Mouse (Mus musculus): ENCODE measurements around the gene Pde1a. TPM values are rescaled to one million over a fixed set of nuclear protein-coding genes. Genes with fewer than 3 reads are reported as not detected.

The Pde1a gene
- polyA plus RNA-seq, 1 experiment: 3.1 TPM

DNA sequence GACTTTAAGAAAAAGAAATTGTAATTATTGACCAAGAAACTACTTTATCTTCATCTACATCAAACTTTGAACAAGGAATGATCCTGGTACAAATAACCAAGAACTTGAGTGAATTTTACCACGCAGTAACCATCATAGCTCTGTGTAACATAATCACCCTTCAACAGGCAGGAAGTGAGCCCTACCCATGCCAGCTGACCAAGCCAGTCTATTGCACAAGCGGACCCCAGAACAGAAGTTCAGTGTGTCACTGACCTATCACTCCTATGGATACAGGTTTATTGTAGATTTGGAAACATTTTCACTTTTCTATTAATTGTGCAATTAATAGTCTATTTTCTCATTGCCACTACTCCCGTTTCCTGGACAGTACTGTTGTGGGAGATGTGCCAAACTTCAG, 3.4 kb upstream of the Pde1a start:
- no peak for DNase-seq
- Histone ChIP-seq H3K4me1 (ENCODE audit: control insufficient read depth, insufficient read depth, low read length) (no peaks in the 10 kb centered on the region; the same call in 1 of the 2 replicates), H3K4me3 (replicated peaks; ENCODE audit: extremely low read depth, low read depth, low read length) (no peak overlapping the region)
- TF ChIP-seq POLR2A (IDR thresholded peaks at IDR 0.05; ENCODE audit: borderline replicate concordance, extremely low read depth, low read depth, low read length): no peak
- TF ChIP-seq CTCF (IDR thresholded peaks at IDR 0.05; ENCODE audit: insufficient read depth, low read length): no peak
- 68% methylated on average over 3 of the region's 3 CpGs for WGBS

DNA sequence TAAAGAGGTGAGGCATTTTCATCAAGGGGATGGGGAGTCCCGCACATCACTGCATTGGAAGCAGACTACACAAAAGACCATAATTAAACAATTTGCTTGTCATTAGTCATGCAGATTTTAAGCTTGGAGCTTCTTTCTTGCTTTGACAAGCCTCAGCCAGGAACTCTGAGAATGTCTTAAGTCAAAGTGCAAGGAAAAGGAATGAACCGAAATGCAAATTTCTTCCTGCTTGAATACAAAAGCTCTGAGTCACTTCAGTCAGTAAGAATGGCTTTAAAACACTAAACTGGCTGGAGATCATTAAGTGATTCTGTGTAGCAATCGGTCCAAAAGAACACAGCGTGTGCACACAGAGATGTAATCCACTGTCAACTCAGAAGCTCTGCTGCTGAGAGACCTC, 2.6 kb downstream of the Pde1a start:
- Histone ChIP-seq H3K4me1 (ENCODE audit: control insufficient read depth, insufficient read depth, low read length) (no peaks in the 10 kb centered on the region; the same call in 1 of the 2 replicates), H3K4me3 (replicated peaks; ENCODE audit: extremely low read depth, low read depth, low read length) (no peak overlapping the region)
- 53% methylated on average over 4 of the region's 4 CpGs for WGBS
- no peak for TF ChIP-seq CTCF (IDR thresholded peaks at IDR 0.05; ENCODE audit: insufficient read depth, low read length)
- no peak for TF ChIP-seq POLR2A (IDR thresholded peaks at IDR 0.05; ENCODE audit: borderline replicate concordance, extremely low read depth, low read depth, low read length)
- no peak for DNase-seq

DNA sequence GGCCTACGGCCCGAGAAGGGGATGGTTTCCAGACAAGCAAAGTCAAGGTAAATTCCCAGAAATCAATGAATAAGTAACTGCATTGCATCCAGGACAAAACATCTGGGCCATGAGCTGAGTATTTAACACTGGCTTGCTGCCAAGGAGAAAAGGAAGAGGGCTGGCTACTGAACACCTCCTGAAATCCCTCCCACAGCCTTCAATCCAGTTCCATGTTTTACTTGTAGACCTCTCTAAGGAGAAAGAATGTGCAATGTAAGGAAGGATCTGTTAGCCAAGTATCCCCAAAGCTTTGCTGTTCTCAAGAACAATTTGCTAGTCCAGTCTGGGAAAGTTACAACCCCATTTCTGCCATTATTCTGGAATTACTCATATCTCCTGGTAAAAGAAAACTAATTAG, 42.4 kb downstream of the Pde1a start:
- no peak for TF ChIP-seq CTCF (IDR thresholded peaks at IDR 0.05; ENCODE audit: insufficient read depth, low read length)
- no peak for TF ChIP-seq POLR2A (IDR thresholded peaks at IDR 0.05; ENCODE audit: borderline replicate concordance, extremely low read depth, low read depth, low read length)
- Histone ChIP-seq H3K4me1 (ENCODE audit: control insufficient read depth, insufficient read depth, low read length) (no peaks in the 10 kb centered on the region), H3K4me3 (replicated peaks; ENCODE audit: extremely low read depth, low read depth, low read length) (no peak overlapping the region)
- 80% methylated on average over 2 of the region's 2 CpGs for WGBS
- no peak for DNase-seq

DNA sequence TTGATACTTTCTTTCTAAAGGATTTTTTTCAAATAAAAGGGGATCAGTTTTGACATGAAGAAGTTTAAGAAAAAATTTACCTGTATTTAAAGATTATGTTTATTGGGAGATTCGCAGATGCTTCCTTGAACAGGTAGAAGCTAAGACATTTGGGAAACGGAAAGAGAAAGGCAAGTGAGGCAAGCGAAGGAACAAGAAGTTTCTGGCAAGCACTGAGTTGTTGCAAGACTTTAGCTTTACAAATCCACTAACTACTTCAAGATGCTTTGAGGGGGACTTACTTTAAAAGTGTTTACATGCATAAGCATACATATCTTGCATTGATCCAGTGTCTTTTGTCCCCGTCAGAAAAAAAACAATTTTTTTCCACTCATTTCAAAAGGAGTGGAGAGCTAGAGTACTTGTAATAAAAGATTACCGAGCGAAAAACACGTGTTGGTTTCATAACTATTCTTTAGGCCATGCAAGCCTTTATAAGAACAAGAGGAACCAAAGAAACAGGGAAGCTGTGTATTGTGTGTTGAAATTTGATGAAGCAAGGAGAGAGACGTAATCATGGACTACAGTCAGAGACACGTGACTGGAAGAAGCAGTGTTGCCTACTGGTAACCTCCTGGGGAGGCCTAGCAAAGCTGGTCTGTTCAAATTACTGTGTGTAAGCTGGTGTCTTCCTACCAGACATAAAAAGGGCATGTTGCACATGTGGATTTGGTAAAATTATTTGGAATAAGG, 49.0 kb downstream of the Pde1a start:
- 71% methylated on average over 9 of the region's 9 CpGs for WGBS
- no peak for DNase-seq
- no peak overlapping the region for H3K4me3 ChIP-seq (replicated peaks; ENCODE audit: extremely low read depth, low read depth, low read length)

DNA sequence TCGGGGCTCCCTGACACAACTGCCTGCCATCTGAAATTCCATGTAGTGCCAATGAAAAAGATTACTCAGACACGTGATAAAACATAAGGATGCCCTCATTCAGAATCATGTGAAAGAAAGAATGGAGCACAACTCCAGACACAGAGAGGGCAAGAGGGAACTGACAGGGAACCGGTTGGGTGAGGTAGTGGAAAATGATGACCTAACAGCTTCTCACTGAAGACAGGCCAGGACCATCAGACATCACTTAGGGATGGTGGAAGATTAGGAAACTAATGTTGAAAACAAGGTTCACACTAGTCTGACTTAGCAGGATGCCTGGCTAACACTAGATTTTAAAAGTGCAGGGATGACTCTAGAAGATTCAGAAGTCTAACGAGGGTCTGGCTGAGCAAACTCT, 49.6 kb downstream of the Pde1a start:
- no peak for TF ChIP-seq POLR2A (IDR thresholded peaks at IDR 0.05; ENCODE audit: borderline replicate concordance, extremely low read depth, low read depth, low read length)
- no peak for TF ChIP-seq CTCF (IDR thresholded peaks at IDR 0.05; ENCODE audit: insufficient read depth, low read length)
- DNase-seq: no peak
- H3K4me3 ChIP-seq (replicated peaks; ENCODE audit: extremely low read depth, low read depth, low read length): no peak overlapping the region
- WGBS: 78% methylated on average over 4 of the region's 4 CpGs
- no peaks in the 10 kb centered on the region for H3K4me1 ChIP-seq (ENCODE audit: control insufficient read depth, insufficient read depth, low read length)

More for the DNA sequence above, 49.0 kb downstream of the Pde1a start:
- no peaks in the 10 kb centered on the region for H3K4me1 ChIP-seq (ENCODE audit: control insufficient read depth, insufficient read depth, low read length)
- TF ChIP-seq POLR2A (IDR thresholded peaks at IDR 0.05; ENCODE audit: borderline replicate concordance, extremely low read depth, low read depth, low read length): no peak
- TF ChIP-seq CTCF (IDR thresholded peaks at IDR 0.05; ENCODE audit: insufficient read depth, low read length): no peak

DNA sequence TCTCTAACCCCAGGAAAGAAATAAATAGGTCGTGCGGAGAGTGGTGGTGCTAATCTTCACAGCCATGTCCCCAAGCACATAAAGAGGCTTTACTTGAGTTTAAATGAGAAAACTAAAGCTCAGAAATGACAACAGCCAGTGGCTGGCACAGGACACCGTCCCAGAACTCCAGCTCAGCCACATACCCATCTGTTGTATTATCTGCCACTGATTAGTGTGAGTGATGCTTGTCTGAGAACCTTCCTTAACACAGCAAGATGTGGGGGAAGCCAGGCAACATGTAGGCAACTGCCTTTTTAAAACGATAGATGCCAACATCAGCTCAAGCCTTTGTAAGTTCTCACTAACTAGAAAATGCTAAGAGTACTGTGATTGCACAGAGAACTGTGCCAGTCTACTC, 52.9 kb downstream of the Pde1a start:
- TF ChIP-seq POLR2A (IDR thresholded peaks at IDR 0.05; ENCODE audit: borderline replicate concordance, extremely low read depth, low read depth, low read length) (no peak), CTCF (IDR thresholded peaks at IDR 0.05; ENCODE audit: insufficient read depth, low read length) (no peak)
- DNase-seq: no peak
- Histone ChIP-seq H3K4me3 (replicated peaks; ENCODE audit: extremely low read depth, low read depth, low read length) (no peak overlapping the region), H3K4me1 (ENCODE audit: control insufficient read depth, insufficient read depth, low read length) (no peaks in the 10 kb centered on the region)
- WGBS: 78% methylated on average over 4 of the region's 4 CpGs

DNA sequence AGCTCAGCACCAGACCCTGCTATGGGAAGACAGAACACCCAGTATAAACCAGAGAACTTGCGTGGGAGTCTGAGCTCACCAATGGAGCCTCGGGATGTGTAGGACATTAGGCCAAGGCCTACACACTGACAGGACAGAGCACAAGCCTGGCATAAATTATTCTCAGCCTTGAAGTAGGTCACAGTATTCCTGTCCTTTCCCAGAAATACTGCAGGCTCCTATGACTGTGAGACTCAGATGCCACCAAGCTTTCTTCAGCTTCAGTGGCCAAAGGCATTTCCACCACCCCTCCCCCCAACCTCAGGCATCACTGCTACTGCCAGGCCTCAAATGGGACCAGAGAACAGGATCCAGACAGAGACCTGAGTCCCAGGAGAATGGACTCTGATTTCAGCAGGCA, 54.7 kb downstream of the Pde1a start:
- Histone ChIP-seq H3K4me1 (ENCODE audit: control insufficient read depth, insufficient read depth, low read length) (no peaks in the 10 kb centered on the region), H3K4me3 (replicated peaks; ENCODE audit: extremely low read depth, low read depth, low read length) (no peak overlapping the region)
- 83% methylated on average over 2 of the region's 2 CpGs for WGBS
- DNase-seq: no peak
- TF ChIP-seq POLR2A (IDR thresholded peaks at IDR 0.05; ENCODE audit: borderline replicate concordance, extremely low read depth, low read depth, low read length) (no peak), CTCF (IDR thresholded peaks at IDR 0.05; ENCODE audit: insufficient read depth, low read length) (no peak)

DNA sequence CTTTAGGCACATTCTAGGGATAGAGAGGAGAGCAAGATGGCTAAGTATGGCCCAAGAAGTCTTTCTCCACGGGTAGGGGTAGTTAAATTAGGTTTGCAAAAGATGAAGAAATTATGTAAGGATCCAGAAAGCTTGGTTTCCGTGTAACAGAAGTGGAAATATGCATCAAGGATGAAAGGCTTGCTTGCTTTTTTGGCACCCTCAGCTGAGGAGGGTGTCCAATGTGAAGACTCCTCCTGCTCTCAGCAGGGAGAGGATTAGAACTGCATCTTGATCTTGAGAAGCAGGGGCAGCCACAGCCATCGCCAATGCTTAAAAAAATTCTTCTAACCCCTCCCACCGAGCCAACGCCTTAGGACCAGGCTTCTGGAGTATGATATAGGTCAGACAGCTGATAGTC, 55.2 kb downstream of the Pde1a start:
- no peak overlapping the region for H3K4me3 ChIP-seq (replicated peaks; ENCODE audit: extremely low read depth, low read depth, low read length)
- H3K4me1 ChIP-seq (ENCODE audit: control insufficient read depth, insufficient read depth, low read length): no peaks in the 10 kb centered on the region
- TF ChIP-seq POLR2A (IDR thresholded peaks at IDR 0.05; ENCODE audit: borderline replicate concordance, extremely low read depth, low read depth, low read length) (no peak), CTCF (IDR thresholded peaks at IDR 0.05; ENCODE audit: insufficient read depth, low read length) (no peak)
- no peak for DNase-seq
- WGBS: 55% methylated on average over 5 of the region's 5 CpGs

DNA sequence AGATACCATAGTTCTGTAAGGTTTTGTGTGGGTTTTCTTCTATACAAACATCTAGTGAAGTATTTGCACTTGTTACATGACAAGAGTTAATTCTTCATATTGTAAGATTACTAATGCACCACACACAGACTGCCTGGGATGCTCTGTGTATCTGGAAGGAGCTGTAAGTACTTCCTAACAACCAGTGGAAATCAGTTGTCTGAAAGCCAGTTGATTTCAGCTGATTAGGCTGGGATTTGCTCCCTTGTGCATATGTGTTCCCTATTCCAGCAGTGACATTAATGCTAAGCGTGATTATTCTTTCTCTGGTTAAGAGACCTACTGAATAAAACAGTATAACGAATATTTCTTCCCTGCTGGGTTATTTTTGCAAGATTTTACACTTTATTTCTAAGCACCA, 55.8 kb downstream of the Pde1a start:
- no peak for DNase-seq
- H3K4me3 ChIP-seq (replicated peaks; ENCODE audit: extremely low read depth, low read depth, low read length): no peak overlapping the region
- 76% methylated on average over 2 of the region's 2 CpGs for WGBS
- H3K4me1 ChIP-seq (ENCODE audit: control insufficient read depth, insufficient read depth, low read length): no peaks in the 10 kb centered on the region
- TF ChIP-seq POLR2A (IDR thresholded peaks at IDR 0.05; ENCODE audit: borderline replicate concordance, extremely low read depth, low read depth, low read length) (no peak), CTCF (IDR thresholded peaks at IDR 0.05; ENCODE audit: insufficient read depth, low read length) (no peak)

DNA sequence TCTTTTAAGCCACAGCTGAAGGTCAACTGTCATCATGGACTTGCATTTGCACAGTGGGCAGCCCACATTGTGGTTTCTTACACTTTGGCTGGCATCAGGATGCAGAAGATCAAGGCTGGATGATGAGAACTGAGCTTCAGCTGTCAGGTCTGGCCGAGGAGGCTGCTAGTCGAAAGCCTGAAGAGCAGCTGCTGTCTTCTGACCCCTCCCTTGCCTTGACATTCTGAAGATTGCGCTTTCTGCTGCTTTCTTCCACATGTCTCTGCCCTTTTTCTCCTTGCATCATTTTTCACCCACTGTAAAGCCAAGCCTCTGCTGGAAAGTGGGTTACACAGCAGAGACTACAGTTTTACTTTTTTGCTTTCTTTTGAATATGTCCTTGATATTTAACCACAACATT, 59.5 kb downstream of the Pde1a start:
- H3K4me1 ChIP-seq (ENCODE audit: control insufficient read depth, insufficient read depth, low read length): no peaks in the 10 kb centered on the region
- no peak for DNase-seq
- TF ChIP-seq CTCF (IDR thresholded peaks at IDR 0.05; ENCODE audit: insufficient read depth, low read length): no peak
- TF ChIP-seq POLR2A (IDR thresholded peaks at IDR 0.05; ENCODE audit: borderline replicate concordance, extremely low read depth, low read depth, low read length): no peak
- 56% methylated on average over 3 of the region's 3 CpGs for WGBS
- H3K4me3 ChIP-seq (replicated peaks; ENCODE audit: extremely low read depth, low read depth, low read length): no peak overlapping the region

Measured in lung, adult 2 months (tissue).